Mouse (Mus musculus): ENCODE measurements around the gene Gm20683. TPM values are rescaled to one million over a fixed set of nuclear protein-coding genes. Genes with fewer than 3 reads are reported as not detected.

Gene Gm20683
- total and polyA plus RNA-seq, 2 experiments, result 2.7 to 26.9 TPM

DNA sequence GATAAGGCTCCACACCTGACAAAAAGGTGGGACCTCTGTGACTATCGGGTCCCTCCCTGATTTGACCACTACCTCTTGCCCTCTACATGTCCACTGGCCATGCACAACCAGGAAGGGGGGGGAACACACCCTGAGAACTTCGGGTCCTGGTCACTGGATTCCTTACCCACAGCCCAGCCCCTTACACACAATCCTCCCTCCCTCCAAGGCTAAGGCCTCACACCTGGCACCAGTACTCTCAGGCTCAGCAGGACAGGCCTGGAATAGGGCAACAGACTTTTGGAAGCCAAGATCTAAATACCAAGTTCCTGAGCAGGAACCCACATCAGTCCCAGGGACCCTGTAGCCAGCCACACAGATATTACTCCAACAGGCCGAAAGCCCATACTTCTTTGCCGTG is 2.7 kb downstream of the Gm20683 start:
- no peak overlapping the region for H3K4me3 ChIP-seq (ENCODE audit: insufficient read depth, low read depth, low read length)
- no peaks in the 10 kb centered on the region for H3K27me3 ChIP-seq (ENCODE audit: control insufficient read depth, insufficient read depth, low read length)
- H3K27ac ChIP-seq (replicated peaks; ENCODE audit: insufficient read depth, low read depth, low read length), result peak overlapping the region; percentile 66
- peak overlapping the region; percentile 17 for H3K9ac ChIP-seq (ENCODE audit: low read depth, low read length)
- peaks cover 59% of the 10 kb centered on the region for H3K4me1 ChIP-seq (ENCODE audit: control insufficient read depth, insufficient read depth, low read length)
- TF ChIP-seq POLR2A (IDR thresholded peaks at IDR 0.05; ENCODE audit: extremely low read depth, insufficient read depth, low read length) (no peak), CTCF (IDR thresholded peaks at IDR 0.05; ENCODE audit: low read depth, low read length) (no peak)
- WGBS, result 63% methylated on average over 4 of the region's 4 CpGs
- DNase-seq (ENCODE audit: extremely low read depth, low read depth, low spot score), result peak; percentile 38
- H3K36me3 ChIP-seq (ENCODE audit: control insufficient read depth, insufficient read depth, low read length), result 0 out of 2 replicates have a peak, but pooled peaks cover 2% of the 10 kb centered on the region
- peaks cover 23% of the 10 kb centered on the region for H3K79me2 ChIP-seq (ENCODE audit: control insufficient read depth, insufficient read depth, low read length)

DNA sequence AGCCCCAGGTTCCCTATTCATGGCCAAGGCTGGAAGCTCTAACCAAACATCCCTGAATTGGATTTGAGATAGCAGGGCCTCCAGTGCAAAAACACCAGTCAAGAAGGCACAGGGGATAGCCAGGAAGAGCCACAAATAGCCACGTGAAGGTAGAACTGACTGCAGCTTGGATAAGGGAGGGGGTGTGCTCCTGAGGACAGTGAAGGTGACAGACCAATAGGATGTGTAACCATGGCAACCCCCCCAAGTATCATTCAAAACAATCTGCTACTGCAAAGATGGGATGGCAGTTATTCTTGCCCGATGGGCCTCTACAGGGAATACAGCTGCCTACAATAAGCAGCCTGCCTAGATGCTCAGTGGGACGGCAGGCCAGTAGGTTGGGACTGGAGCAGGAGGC is 4.0 kb downstream of the Gm20683 start:
- DNase-seq (ENCODE audit: extremely low read depth, low read depth, low spot score), result no peak
- Histone ChIP-seq H3K4me1 (ENCODE audit: control insufficient read depth, insufficient read depth, low read length) (peaks cover 50% of the 10 kb centered on the region), H3K9ac (ENCODE audit: low read depth, low read length) (no peak overlapping the region), H3K27me3 (ENCODE audit: control insufficient read depth, insufficient read depth, low read length) (no peaks in the 10 kb centered on the region), H3K27ac (replicated peaks; ENCODE audit: insufficient read depth, low read depth, low read length) (0 out of 2 replicates have a peak overlapping the region, but pooled peaks have one; percentile 6), H3K4me3 (ENCODE audit: insufficient read depth, low read depth, low read length) (no peak overlapping the region), H3K36me3 (ENCODE audit: control insufficient read depth, insufficient read depth, low read length) (0 out of 2 replicates have a peak, but pooled peaks cover 2% of the 10 kb centered on the region), H3K79me2 (ENCODE audit: control insufficient read depth, insufficient read depth, low read length) (peaks cover 12% of the 10 kb centered on the region)
- TF ChIP-seq POLR2A (IDR thresholded peaks at IDR 0.05; ENCODE audit: extremely low read depth, insufficient read depth, low read length), result no peak
- TF ChIP-seq CTCF (IDR thresholded peaks at IDR 0.05; ENCODE audit: low read depth, low read length), result no peak
- WGBS, result 64% methylated on average over 3 of the region's 3 CpGs

DNA sequence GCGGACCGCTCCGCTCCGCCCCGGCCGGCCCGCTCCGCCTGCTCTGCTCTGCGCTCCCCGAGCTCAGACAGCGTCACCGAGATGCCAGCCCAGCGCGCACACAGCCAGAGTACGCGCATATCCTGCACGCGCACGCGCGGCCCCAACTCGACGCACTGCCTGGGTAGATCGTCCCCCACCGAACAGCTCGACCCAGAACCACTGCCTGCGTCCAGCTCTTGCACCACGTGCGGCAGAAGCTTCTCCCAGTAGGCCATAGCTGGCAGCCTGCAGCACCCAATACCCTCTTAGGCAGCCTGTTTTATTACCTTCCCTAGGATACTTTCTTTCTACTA is 4.5 kb downstream of the Gm20683 start, which contains the start of gene Rhbdl1:
TSS of gene Rhbdl1 (minus strand) at position 220 of the 335 bp plus-strand sequence.
- 0 out of 2 replicates have a peak, but pooled peaks cover 2% of the 10 kb centered on the region for H3K36me3 ChIP-seq (ENCODE audit: control insufficient read depth, insufficient read depth, low read length)
- peak within 1 kb of the TSS; percentile 33 for H3K27ac ChIP-seq (replicated peaks; ENCODE audit: insufficient read depth, low read depth, low read length)
- DNase-seq (ENCODE audit: extremely low read depth, low read depth, low spot score), result peak; percentile 53
- peak within 1 kb of the TSS; percentile 40; the same call in 1 of the 2 replicates for H3K4me3 ChIP-seq (ENCODE audit: insufficient read depth, low read depth, low read length)
- 19% methylated on average over 29 of the region's 29 CpGs for WGBS
- TF ChIP-seq CTCF (IDR thresholded peaks at IDR 0.05; ENCODE audit: low read depth, low read length) (no peak), POLR2A (IDR thresholded peaks at IDR 0.05; ENCODE audit: extremely low read depth, insufficient read depth, low read length) (0 out of 2 replicates have a peak, but pooled peaks have one; percentile 24)
- H3K27me3 ChIP-seq (ENCODE audit: control insufficient read depth, insufficient read depth, low read length), result no peaks in the 10 kb centered on the region
- H3K4me1 ChIP-seq (ENCODE audit: control insufficient read depth, insufficient read depth, low read length), result peaks cover 50% of the 10 kb centered on the region
- peak within 1 kb of the TSS; percentile 61 for H3K9ac ChIP-seq (ENCODE audit: low read depth, low read length)
- H3K79me2 ChIP-seq (ENCODE audit: control insufficient read depth, insufficient read depth, low read length), result peaks cover 12% of the 10 kb centered on the region

DNA sequence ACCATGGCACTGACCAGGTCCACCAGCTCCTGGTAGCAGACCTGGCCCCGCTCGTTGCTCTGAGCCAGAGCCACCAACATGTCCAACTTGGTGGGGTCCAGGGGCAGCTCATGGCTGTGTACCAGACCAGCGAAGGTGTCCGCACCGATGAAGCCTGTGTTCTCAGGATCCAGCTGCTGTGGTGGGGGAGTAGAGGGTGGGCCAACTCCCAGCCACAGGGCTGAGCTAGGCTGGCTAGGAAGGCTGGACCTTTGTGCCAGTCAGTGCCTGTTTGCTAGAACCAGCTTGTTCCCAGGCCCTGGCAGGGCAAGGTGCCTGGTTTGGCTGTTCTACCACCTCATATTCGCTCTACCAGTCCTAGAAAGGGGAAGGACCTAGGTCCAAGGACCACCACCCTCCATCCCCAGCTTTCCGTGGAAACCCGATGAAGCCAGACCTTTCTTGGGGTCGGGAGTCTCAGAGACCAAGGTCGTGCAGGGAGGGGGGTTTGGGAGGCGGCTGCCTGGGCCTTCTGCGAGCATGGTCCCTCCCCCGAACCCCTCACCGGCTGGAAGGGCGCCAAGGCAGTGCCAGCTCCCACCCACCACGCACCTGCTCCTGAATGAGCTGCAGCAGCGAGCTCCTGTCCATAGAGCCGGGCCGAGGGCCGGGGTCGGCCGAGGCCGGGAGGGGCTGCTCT is 5.0 kb downstream of the Gm20683 start:
- H3K4me1 ChIP-seq (ENCODE audit: control insufficient read depth, insufficient read depth, low read length), result peaks cover 55% of the 10 kb centered on the region
- no peaks in the 10 kb centered on the region for H3K36me3 ChIP-seq (ENCODE audit: control insufficient read depth, insufficient read depth, low read length)
- no peaks in the 10 kb centered on the region for H3K27me3 ChIP-seq (ENCODE audit: control insufficient read depth, insufficient read depth, low read length)
- H3K27ac ChIP-seq (replicated peaks; ENCODE audit: insufficient read depth, low read depth, low read length), result peak overlapping the region; percentile 33
- peak overlapping the region; percentile 40; the same call in 1 of the 2 replicates for H3K4me3 ChIP-seq (ENCODE audit: insufficient read depth, low read depth, low read length)
- H3K9ac ChIP-seq (ENCODE audit: low read depth, low read length), result peak overlapping the region; percentile 61
- TF ChIP-seq CTCF (IDR thresholded peaks at IDR 0.05; ENCODE audit: low read depth, low read length), result no peak
- no peak for TF ChIP-seq POLR2A (IDR thresholded peaks at IDR 0.05; ENCODE audit: extremely low read depth, insufficient read depth, low read length)
- DNase-seq (ENCODE audit: extremely low read depth, low read depth, low spot score), result peak; percentile 70
- peaks cover 16% of the 10 kb centered on the region for H3K79me2 ChIP-seq (ENCODE audit: control insufficient read depth, insufficient read depth, low read length)
- 21% methylated on average over 23 of the region's 23 CpGs for WGBS

- Histone ChIP-seq H3K27ac (replicated peaks; ENCODE audit: insufficient read depth, low read depth, low read length) (peak overlapping the region; percentile 33), H3K27me3 (ENCODE audit: control insufficient read depth, insufficient read depth, low read length) (no peaks in the 10 kb centered on the region), H3K9ac (ENCODE audit: low read depth, low read length) (peak overlapping the region; percentile 61), H3K79me2 (ENCODE audit: control insufficient read depth, insufficient read depth, low read length) (peaks cover 22% of the 10 kb centered on the region), H3K36me3 (ENCODE audit: control insufficient read depth, insufficient read depth, low read length) (no peaks in the 10 kb centered on the region), H3K4me1 (ENCODE audit: control insufficient read depth, insufficient read depth, low read length) (peaks cover 61% of the 10 kb centered on the region), H3K4me3 (ENCODE audit: insufficient read depth, low read depth, low read length) (peak overlapping the region; percentile 7; the same call in 1 of the 2 replicates)
- DNase-seq (ENCODE audit: extremely low read depth, low read depth, low spot score), result no peak
- TF ChIP-seq POLR2A (IDR thresholded peaks at IDR 0.05; ENCODE audit: extremely low read depth, insufficient read depth, low read length) (no peak), CTCF (IDR thresholded peaks at IDR 0.05; ENCODE audit: low read depth, low read length) (no peak)
- WGBS, result 78% methylated on average over 16 of the region's 16 CpGs
Measured at GRCm38 (mm10) chr17:25835816-25836215, 5.7 kb downstream of the Gm20683 start.

- H3K27ac ChIP-seq (replicated peaks; ENCODE audit: insufficient read depth, low read depth, low read length), result no peak overlapping the region
- H3K4me3 ChIP-seq (ENCODE audit: insufficient read depth, low read depth, low read length), result peak overlapping the region; percentile 5; the same call in 1 of the 2 replicates
- no peaks in the 10 kb centered on the region for H3K27me3 ChIP-seq (ENCODE audit: control insufficient read depth, insufficient read depth, low read length)
- H3K9ac ChIP-seq (ENCODE audit: low read depth, low read length), result peak overlapping the region; percentile 64; the same call in 1 of the 2 replicates
- 0 out of 2 replicates have a peak, but pooled peaks cover 2% of the 10 kb centered on the region for H3K36me3 ChIP-seq (ENCODE audit: control insufficient read depth, insufficient read depth, low read length)
- peaks cover 26% of the 10 kb centered on the region for H3K79me2 ChIP-seq (ENCODE audit: control insufficient read depth, insufficient read depth, low read length)
- peaks cover 65% of the 10 kb centered on the region for H3K4me1 ChIP-seq (ENCODE audit: control insufficient read depth, insufficient read depth, low read length)
- TF ChIP-seq POLR2A (IDR thresholded peaks at IDR 0.05; ENCODE audit: extremely low read depth, insufficient read depth, low read length) (0 out of 2 replicates have a peak, but pooled peaks have one; percentile 12), CTCF (IDR thresholded peaks at IDR 0.05; ENCODE audit: low read depth, low read length) (no peak)
- 78% methylated on average over 7 of the region's 7 CpGs for WGBS
- no peak for DNase-seq (ENCODE audit: extremely low read depth, low read depth, low spot score)
Measured at GRCm38 (mm10) chr17:25835301-25835700, 6.3 kb downstream of the Gm20683 start.

Data from liver, adult 2 months (tissue).